Mouse (Mus musculus) erythroblast, embryonic 14.5 days (primary cell): ENCODE measurements around the gene Psmg3.

ENCODE experiments used
- GATA1 ChIP-seq: IDR thresholded peaks from 2 replicates; pipeline ENCODE4 v1.6.1; 2012; ENCODE audit warnings: low read length, inconsistent platforms, mixed read lengths
- TAL1 ChIP-seq: IDR thresholded peaks from 3 replicates; pipeline ENCODE4 v1.6.1; 2012; ENCODE audit warnings: low read length, inconsistent platforms, mixed read lengths

DNA sequence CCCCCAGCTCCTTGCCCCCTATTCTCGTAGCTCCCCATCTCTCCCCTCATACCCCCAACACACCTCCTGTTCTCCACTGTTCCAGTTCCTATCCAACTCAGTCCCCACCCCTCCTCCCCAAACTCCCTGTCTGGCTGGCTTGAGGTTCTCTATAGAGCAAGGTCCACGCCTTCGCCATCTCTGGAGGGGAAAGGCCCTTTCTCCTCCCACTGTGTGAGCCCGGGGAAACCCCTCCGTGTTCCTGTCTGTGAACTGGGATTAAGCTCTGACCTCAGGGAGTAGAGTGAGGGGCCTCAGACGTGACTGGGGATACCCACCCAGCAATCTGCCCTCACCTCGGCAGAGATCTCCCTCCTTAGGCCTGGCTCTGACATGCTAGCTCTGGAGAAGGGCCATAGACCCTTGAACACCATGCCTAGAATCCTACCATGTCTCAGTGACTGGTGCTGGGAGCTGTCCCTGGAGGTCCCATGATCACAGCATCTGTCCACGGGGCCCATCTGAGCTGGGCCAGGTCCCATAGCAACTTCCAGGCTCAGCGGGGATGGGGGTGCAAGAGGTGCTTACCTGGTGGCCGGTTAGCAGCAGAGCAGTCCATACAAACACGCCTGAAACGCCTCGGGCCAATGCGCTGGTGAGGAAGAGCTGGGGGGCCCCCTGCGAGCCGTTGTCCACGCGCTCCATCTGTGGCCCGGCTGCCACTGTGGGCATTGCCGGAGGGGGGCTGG, 14.1 kb downstream of the Psmg3 start:
- TF ChIP-seq TAL1 (no peak), GATA1 (no peak)
